Mouse (Mus musculus) erythroid progenitor cell, adult 5-6 weeks (primary cell): ENCODE measurements around the gene Srgap1. TPM values are rescaled to one million over a fixed set of nuclear protein-coding genes. Genes with fewer than 3 reads are reported as not detected.

Source experiments
- ATAC-seq: replicated peaks from 2 replicates; pipeline ENCODE4 v1.8.0; 2016; ENCODE audit warnings: moderate number of reproducible peaks, mild to moderate bottlenecking, moderate TSS enrichment, inconsistent platforms; ENCODE audit not compliant: poor library complexity, low FRiP score, severe bottlenecking
- total RNA-seq, 2 experiments: library from RNA; stranded (forward) in 1 of 2; stranded (reverse) in 1 of 2; fragments of 150-400 nt in 1 of 2; fragments of 186-747, 209-891 nt in 1 of 2; gene quantifications; 2 replicates each; pipeline versions ENCODE4 v1.2.3 to v1.2.4; 2015 to 2017; ENCODE audit warnings: low replicate concordance in 2 of 2

The Srgap1 gene
- total RNA-seq, 2 experiments from 2014 or later, result not detected

DNA sequence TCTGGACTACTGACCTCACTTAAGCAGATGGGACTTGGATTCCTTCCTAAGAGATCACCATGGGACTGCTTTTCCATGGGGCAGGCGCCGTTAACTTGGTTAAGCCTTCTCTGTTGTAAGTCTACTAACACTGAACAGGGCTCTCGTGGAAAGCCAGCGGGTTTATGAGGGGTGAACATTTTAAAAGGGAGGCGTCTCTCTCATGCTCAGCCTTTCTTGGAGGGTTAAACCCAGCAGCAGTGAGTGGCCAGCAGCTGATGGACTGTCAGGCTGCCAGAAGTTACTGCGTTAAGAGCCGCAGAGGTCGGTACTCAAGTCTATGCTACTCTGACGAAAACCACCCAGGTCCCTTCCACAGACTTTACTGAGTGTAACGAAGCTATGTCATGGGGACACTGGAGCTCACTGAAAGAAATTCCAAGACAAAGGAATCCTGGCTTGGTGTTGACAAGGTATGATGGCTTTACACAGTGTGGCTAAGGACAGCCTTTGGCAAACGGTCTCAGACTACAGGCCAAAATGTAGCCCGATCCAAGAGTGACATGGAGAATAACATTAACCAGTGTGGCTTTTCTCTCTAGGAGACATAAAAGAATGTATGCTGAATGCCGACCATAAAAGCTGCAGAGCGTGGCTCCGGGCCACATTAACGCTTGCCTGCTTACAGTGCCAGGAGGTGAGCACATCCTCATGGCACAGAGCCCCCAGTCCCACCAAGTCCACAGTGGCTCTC lies 209.8 kb downstream of the Srgap1 start:
- no peak for ATAC-seq

DNA sequence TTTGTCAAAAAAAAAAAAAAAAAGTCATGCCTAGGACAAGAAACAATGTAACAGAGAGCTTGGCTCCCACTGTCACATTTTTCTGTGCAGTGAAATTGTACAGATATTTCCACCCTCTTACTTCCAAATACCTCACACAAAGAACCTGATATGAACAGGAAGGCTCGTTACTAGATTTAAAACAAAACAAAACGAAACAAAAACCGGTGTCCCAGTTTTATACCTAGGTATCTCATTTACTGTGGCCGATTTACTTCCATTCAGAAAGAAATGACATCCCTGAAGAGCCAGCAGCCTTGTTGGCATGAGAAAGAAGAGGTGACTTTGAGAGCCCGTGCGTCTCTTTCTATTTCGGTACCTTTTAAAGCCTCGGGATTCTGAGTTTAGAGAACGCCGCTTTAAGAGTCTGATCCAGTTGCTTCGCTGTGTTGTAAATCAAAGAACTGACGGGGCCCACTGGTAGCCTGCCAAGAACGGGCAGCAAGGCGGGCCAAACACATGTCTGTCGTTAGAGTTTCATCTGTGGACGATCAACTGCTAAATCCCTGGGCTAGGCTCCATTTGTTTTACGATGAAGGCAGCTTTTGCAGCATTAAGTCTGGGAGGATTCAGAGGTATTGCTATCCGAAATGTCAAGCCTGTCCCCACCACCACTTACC lies 210.5 kb downstream of the Srgap1 start:
- no peak for ATAC-seq

DNA sequence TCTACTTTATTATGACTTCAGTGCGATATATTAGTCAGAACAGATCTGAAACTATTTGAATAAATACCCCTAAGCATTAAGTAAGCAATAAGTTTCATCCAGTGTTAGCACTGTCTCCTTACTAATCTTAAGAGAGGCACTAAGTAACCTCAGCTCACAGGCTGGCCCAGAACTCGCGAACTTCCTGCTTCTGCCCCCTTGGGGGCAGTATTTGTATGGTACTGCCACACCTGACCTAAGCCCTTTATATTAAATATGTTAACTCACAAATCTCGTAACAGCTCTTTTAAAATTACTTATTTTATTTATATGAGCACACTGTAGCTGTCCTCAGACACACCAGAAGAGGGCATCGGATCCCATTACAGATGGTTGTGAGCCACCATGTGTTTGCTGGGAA lies 213.7 kb downstream of the Srgap1 start:
- no peak for ATAC-seq

DNA sequence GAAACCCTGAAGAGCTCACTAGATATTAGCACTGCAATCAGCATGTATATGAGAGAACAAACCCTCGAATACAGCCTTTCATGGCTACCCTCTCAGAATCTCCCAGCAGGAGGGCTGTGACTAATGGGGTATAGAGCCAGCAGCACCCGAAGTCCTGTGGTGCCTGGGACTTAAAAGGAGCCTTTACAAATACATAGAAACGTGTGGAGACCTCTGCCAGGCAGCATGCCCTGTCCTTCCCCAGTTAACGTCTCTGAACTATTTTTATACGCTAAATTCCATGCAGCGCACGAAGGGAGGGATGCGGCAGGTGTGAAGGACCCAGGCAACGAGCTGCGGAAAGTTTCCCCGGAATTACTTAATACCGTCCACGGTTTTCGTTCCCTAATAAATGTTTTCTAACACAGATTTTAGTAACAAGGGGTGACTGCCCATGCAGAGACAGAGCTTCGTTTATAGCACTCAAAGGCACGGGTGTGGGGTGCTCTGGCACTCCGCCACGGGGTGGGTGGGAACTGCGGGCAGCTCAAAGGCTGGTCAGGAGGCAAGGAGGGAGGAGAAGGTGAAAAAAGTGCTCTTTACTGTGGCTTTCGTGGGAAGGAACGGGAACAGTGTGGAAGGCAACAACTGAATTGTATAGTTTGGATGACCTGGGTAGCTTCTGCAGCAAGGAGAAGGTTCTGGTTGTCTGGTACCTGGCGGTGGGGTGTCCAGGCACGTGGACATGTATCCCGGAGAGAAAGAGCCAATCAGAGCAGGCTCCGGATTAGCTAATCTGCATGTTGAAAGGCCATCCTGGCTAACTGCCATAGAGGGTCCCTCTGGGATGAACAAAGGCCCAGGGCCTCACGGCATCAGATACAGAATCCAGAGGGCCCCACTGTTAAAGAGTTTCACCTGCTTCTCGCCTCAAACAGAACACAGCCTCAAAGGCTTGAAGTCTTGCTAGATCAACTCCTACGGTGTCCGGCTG lies 216.5 kb downstream of the Srgap1 start:
- ATAC-seq, result no peak

DNA sequence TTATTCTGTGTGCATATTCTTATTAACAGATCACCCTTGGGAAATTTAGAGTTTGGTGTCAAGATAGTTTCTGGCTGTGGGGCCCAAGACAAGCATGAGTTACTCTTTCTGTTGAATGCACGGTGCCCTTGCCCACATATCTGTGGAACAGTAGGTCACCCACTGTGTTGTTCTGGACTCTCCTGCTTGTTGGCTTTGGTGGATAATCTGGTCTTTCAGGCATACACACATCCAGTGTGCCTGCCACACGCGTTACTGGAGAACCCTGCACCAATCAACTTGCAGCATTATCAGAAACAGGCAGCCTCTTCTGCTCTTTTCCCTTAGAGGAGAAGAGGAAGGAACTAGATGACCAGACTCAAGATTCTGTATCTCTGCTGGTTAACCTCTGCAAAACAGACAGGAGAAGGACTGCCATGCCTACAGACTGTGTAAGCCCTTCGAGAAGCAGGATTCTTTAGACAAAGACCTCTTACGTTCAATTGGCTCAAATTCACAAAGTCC lies 217.3 kb downstream of the Srgap1 start:
- ATAC-seq, result no peak

DNA sequence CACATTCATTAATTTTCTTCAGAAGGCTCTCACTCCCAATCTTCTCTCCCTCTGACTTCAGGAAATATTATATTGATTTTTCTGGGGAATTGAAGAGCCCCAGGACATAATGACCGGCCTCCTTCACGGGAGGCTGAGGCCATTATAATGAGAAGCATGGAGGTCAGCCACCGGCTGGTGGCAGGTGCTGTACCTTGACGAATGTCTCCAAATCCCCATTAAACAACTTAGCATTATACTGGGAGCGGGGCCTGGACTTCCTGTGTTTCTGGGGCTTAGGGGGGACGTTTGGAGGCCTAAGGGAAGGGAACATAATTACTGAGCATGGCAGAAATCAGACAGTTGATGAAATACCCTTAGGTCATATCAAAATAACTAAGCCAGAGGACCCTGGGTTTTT lies 218.1 kb downstream of the Srgap1 start:
- ATAC-seq, result no peak

DNA sequence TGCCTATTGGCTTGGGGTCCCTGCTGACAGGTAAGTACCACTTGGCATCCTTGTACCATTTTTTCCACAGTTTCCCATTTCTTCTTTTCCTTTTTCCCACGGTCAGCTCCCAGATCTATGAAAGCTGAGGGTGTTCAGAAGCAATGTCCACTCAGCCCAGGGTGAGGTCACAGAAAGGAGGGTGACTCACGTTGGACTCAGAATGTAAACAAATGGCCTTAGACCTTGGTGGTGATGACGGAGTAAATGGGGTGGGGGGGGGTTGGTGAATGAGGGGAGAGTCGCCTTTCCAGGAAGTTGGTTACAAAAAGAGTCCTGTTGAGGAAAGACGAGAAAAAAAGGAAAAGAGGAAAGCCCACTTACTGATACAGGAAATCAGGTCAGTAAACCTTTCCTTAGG lies 224.4 kb downstream of the Srgap1 start:
- no peak for ATAC-seq

DNA sequence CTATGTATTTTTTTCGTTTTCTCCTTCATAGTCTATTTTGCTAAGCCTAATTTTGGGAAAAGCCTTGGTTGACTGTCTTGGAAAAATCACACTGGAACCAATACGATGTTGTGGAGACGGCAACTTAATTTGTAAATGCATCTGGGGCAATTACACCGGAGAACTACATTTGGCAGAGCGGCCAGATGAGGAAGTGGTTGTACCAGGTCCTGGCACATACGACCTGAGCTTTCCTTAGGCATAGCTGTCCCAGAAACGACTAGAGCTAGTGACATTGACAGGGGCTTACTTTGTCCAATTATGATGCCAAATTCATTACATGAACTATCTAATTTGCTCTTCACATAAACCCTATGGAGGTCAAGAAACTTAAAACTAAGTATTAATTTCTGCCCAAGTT lies 226.3 kb downstream of the Srgap1 start:
- ATAC-seq, result no peak

DNA sequence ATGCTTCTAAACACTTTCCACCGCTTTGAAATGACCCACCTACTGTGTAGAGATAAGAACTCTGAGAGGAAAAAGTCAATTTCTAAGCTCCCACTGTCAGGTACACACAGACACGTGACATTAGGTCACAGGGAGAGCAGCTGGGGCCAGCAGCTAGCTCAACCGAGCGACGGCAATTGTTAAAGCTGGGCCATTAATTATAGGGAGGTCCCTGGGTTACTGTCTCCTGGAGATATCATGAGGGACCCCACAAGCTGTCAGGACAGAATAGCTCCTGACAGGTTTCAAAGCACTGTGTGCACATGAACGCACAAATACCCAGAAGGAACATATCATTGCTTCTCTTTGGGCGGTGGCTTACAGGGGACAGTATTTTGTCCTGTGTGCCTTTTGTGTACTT lies 229.1 kb downstream of the Srgap1 start:
- no peak for ATAC-seq

DNA sequence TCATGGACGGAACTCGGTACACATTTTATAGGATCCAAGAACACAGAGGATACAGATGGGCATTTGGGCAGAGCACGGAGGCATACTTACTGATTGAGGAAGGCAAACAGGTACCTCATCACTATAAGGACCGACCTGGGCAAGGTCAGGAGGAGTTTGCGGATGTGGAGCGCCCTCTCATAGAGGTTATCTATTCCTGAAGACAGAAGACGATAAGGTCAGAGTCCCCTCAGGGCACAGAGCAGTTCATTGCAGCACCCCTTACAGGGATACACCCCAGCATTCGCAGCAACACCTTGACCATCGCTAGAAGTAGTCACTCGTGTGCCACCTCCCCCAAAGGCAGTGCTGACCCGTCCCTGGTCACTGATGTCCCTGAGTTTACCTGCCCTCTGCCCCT lies 239.3 kb downstream of the Srgap1 start:
- ATAC-seq, result no peak

DNA sequence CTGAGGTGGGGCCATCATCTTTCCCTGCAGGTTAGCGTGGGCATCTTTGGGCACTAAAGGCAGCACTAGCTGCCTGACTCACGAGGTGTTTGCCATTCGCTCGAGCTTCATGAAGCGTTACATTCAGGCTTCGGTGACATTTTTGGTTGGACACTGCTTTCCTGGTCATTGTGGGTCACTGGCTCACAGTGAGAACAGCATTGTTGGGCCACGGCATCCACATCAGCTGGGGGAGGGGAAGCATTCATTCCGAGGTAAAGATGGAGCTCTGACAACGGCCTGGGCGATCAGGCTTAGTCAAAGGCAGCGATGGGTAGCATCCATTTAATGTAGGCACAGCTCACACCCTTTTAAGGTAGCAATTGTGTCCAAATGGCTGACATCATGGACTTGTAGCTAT lies 240.3 kb downstream of the Srgap1 start:
- no peak for ATAC-seq

DNA sequence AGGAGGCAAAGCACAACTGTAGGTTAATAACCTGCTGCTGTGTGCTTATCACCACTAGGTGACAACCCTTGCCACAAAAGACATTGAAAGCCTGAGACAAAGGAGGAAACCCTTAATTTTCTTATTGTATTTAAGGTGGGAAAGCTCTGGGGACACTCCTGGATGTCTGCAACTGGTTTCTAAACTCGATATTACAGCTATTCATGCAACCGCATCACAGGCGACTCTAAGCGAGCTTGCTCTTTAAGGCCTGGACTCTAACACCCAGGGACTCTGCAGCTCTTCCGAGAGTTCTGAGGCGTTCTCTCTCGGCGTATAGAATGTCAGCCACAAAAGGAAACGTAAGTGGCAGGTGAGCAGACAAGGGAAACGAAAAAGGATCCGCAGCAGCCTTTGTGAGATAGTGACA lies 241.2 kb downstream of the Srgap1 start:
- no peak for ATAC-seq

DNA sequence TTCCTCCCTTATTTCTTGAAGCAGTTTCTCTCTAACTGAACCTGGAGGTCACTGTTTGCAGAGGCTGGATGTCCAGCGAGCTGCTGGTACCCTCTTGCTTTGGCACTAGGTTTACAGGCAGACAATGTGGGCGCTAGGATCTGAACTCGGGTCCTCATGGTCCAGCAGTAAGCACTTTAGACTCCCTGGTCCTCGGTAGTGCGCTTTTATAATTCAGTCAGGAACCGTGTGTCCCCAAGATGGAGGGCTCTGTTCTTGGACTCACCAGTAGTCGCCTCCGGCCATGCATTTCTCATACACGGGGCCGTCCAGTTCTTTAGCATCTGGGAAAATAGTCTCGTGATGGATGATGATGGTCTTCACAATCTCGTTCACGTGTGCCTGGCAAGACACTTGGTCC lies 242.6 kb downstream of the Srgap1 start:
- no peak for ATAC-seq

DNA sequence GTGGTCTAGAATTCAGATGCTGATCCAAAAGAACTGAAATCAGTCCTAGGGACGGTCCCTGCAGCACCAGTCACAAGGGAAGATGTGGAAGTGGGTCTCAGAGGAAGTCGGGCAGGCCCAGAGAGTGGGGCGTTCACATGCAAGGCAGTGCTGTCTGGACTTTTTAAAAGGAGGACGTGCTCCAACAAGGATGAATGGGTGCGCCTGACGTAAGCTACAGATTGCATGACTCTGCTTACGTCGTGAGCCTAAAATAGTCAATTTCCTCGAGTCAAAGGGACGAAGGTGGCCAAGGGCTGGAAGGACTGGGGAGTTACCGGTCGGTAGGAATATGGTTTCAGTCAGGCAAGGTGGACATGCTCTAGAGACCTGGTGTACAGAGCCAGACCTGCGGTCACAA lies 247.1 kb downstream of the Srgap1 start:
- no peak for ATAC-seq

DNA sequence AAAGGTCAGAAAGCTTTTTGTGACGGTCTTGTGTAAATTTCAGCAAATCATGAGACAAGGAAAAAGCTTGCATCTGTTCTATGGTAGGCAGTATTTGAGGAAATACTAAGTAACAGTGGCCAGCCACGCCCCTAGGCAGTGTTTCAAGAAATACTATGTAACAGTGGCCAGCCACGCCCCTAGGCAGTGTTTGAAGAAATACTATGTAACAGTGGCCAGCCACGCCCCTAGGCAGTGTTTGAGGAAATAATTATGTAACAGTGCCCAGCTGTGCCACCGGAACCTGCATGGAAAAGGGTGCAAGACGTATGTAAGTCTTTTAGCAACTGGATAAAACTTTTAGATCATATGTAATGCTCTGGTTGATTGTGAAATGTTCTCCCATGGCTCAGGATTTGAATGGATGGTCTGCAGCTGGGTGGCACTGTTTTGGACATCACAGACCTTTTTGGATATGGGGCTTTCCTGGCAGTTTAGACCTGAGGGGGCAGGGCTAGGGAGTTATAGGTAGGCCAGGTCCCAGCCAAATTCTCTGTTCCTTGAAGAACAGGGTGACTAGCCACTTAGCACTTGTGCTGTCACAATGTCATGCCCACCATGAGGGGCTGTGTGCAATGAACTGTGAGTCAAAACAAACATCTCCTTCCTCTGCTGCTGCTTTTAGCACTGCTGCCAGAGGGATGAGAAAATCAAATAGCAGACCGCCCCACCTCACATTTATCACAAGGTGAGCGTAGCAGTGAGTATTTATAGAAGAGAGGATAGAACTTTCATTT lies 250.9 kb downstream of the Srgap1 start:
- ATAC-seq, result no peak

DNA sequence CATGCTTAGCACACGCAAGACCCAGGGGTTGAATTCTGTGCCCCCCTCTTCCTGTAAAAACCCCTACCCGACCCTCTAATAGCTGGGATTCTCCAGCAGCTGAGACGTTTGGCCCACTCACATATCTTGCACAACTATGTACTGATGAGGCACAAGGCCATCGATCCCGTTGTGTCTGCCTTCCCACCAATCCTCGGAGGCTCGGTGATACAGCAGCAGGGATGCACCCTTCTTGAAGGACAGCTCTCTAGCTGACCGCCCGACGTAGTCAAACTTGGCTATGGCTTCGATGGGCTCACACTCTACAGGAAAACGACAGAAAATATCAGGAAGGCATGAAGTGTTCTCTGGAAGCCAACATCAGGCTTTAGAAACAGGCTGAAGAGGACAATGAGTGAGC lies 252.6 kb downstream of the Srgap1 start:
- no peak for ATAC-seq

DNA sequence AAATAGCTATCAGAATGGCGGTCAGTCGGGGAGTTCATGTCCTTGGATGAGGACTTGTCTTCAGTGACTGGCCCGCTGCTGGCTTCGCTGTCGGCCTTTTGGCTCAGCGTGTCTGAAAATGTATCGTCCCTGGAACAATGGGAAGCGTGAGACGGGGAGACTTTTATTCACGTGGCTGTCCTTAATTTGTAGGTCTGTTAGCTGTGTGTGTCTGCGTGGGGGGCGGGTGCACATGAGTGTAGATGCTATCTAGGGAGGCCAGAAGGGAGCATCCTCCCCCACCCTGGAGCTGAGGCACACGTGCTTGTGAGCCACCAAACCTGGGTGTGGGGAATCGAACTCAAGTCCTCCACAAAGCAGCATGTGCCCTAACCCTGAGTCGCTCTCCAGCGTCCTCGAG lies 254.5 kb downstream of the Srgap1 start:
- no peak for ATAC-seq

DNA sequence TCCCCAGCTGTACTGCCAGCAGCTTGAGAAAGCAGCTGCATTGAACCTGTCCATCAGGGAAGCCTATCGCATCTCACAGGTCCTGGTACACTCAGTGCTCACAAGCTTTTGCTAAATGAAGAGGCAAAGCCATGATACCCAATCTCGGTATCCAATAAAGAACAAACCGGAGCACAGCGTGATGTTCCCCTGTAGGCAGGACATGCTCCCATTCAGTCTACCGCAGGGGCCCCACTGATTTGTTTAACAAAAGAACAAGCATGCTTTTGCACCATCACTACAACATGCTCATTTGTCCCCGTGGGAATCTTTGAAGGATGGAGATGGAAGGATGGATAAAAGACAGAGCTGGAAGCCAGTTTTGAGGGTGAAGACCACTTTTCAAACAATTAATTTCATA lies 257.0 kb downstream of the Srgap1 start:
- no peak for ATAC-seq

DNA sequence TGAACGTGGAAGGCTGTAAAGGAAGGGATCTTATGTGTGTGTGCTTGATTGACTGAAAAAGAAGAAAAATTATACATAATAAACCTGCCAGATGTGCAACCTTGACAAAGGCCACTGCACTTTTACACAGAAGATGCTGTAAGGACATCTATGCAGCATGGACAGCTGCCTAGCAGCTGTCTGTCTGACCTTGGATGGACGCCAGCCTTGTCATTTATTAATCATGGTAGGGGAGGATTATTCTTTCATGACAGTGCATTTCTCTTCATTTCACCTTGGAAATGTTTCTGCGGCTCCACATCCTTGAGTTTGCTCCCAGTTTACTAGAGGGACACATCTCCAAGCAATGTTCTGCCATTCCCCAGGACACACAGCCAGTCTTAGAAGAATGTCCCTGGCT lies 258.6 kb downstream of the Srgap1 start:
- no peak for ATAC-seq

DNA sequence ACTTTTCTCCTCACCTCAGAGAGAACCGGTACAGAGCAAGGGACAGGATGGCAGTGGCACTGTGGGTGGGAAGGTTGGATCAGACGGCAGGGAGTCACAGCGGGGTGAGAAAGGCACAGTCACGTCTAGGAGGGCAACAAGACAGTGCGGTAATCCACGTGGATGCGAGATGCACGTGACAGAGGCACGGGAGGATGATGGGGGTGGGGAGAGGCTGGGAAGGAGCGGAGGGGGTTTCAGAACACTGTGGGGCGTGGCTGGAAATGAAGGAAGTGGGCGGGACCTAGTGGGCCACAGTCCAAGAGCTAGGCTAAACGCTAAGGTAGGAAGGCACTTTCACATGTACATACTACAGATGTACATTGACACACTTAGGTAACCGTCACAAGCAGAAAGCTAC lies 266.0 kb downstream of the Srgap1 start:
- no peak for ATAC-seq
